Mouse (Mus musculus): ENCODE results near the gene Banp.

GRCm38 (mm10) chr8:121991611-121992010 is 42.1 kb downstream of the Banp start:
- TF ChIP-seq CTCF (IDR thresholded peaks at IDR 0.05) (no peak), POLR2A (IDR thresholded peaks at IDR 0.05; ENCODE audit: insufficient read depth, low read depth, low read length) (no peak), EP300 (IDR thresholded peaks at IDR 0.05; ENCODE audit: insufficient read depth, low read depth, low read length) (no peak)
